Mouse (Mus musculus): ENCODE results near the gene Mpdu1.

GRCm38 (mm10) chr11:69645860-69646259 lies 16.6 kb downstream of the Mpdu1 start:
- no peak for TF ChIP-seq CTCF (IDR thresholded peaks at IDR 0.05; ENCODE audit: borderline replicate concordance, control insufficient read depth, extremely low read depth, insufficient read depth, low read length, poor library complexity)
- TF ChIP-seq POLR2A (IDR thresholded peaks at IDR 0.05; ENCODE audit: control insufficient read depth, extremely low read depth, insufficient read depth, low read length, poor library complexity), result no peak
